Mouse (Mus musculus): Measurements from ENCODE around the gene Cys1.
"Not testable (repeated sequence)": the region's sequence is repeated elsewhere in the genome, so short reads cannot be mapped to it uniquely, and the experiment has no call there.

Gene Cys1

GRCm38 (mm10) chr12:24681286-24682023, at the start of gene Cys1:
Cys1 (minus strand) TSS chr12:24681813.
- peak; percentile 23 for DNase-seq

DNA sequence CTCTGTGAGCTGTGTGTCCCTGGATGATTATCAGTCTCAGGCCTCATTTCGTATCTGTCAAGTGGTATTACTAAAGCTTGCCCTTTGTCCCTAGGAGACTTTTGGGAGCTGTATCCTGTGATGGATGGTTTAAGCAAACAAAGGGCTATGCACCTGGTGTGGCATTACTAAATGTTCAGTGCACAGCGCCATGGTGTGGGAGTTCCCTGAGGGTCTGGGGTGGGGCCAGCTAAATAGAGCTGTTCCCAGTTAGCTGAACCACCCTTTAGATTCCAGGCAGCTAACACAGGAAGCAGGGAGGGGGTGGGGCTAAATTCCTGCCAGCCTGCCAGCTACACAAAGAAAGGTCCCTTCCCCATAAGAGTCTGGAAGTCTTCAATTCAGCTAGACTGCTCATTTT, 42.8 kb upstream of the Cys1 start:
- DNase-seq = peak; percentile 30

DNA sequence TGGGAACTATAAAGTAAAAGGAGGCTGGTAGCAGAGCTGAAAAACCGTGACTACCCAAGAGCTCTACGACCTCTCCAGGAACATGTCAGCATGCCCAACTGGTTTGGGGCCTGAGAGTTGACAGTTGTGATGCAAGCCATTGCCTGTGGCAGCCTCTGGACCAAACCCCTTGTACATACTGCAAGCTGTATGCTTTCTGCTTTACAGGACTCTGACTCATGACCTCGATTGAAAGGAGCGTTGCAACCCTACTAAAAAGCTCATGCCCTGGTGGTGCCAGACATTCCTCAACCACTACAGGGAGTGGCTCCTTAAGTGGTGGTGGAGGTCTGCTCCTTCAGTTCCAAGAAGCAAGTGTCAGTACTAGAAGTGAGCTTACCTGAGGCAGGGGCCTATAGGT, 42.2 kb upstream of the Cys1 start:
- DNase-seq = no peak

DNA sequence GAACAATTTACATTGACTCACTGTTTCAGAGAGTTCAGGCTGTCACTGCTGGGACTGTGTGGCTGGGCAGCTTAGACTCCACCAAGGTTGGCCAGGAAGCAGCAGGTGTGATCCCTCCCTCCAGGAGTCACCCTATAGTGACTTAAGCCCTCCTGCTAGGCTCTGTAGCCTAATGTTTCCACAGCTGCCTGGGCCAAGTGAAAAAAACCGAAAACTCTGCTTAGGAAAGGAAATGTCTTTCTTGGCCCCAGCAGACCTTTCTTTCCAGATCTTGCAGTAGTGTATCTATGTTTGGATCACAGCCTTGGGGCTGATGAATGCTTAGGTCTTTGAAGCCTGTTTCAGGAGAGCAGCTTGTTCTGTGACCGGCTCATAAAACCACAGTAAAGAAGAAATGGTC, 41.8 kb upstream of the Cys1 start:
- no peak for DNase-seq

DNA sequence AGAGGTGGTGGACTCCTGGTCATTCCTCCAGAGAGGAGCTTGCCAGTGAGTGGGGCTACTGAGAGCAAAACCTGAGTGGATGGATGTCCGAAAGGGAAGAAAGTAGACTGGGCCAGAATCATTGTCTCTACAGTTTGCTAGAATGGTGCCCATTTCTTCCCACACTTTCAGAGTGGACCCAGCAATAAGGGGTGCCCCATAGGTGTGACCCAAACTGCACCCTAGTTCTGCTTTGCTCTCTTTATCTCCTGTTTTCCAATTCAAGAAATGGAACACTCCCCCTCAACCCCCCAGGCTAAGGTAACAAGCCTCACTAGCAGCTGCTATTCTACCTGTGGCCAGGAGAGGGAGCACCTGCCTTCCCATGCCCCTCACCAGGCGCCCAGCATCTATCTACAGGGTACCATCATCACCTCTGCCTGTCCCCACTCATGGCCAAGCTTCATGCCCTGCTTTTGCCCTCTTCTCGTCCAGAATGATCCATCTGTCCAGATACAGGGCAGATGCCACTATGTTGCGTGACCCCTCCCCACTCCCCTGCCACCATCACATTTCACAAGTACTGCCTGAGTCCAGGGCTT, 35.2 kb upstream of the Cys1 start:
- DNase-seq = peak; percentile 60

- no peak for DNase-seq
These were observed 33.8 kb upstream of the Cys1 start for GRCm38 (mm10) chr12:24715268-24715896.

DNA sequence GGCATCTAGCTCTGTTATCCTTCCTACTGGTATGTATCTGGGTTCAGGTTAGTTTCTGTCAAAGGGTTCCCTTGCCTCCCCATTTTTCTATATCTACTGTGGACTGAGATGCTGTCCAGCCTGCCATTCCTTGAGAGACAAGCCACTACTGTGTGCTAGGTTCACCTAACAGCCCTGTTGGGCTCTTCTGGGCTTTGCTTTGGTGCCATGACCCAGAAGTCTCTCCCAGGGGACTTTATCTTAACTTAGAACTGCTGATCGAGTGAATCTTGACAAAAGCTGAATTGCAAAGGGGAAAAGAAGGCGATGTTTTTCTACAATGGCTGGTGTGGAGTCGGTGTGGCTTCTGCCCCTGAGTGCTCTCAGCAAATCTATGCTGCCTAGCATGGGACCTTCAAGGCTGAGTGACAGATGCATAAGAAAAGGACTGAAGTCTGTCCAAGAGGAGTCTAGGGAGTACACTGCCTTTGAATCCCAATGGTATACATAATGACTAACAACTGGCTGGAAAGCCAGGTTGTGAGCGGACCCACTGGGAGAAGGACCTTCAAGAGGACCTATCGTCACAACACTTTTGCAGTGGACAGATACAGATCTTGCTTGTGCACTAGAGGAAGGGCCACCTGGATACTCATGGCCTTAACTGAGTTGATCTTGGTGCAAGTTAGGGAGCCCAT, 33.1 kb upstream of the Cys1 start:
- no peak for DNase-seq

DNA sequence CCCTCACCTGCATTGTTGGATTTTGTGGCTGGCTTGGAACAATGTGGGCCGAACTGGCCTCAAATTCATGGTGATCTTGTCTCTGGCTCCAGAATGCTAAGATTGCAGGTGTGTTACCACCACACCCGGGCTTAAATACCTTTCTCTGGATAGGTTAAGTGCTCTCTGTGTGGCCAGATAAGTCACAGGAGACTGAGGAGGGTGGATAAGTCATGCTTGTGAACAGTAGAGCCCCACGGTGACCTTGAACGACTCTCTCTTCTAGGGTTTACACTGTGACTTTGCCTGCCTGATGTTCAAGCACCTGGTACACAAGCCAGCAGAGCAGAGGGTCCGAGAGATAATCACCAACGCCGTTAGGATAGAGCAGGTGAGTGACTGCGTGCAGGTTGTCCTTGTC, 30.8 kb upstream of the Cys1 start:
- no peak for DNase-seq

- no peak for DNase-seq
These were observed 29.1 kb upstream of the Cys1 start for GRCm38 (mm10) chr12:24710672-24711071.

- DNase-seq = peak; percentile 61
These were observed 28.4 kb upstream of the Cys1 start for GRCm38 (mm10) chr12:24709831-24710508.

DNA sequence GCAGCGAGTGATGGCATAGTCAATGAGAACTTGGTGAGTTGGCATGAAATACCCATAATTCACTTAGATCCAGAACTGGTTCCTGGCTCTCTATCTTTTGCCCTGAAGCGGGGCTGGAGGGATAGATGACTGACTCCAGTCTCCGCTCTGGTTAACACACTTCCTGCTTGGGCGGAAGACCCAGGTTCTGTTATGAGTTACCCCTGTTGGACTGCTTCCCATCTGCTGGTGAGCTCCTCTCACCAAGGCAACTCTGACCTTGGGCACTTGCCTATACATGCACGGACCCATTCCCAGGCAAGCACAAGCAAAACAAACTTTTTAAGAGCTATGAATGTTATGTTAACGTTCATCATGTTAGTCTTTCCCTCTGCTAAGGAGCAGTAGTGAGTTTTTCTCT, 27.8 kb upstream of the Cys1 start:
- no peak for DNase-seq

DNA sequence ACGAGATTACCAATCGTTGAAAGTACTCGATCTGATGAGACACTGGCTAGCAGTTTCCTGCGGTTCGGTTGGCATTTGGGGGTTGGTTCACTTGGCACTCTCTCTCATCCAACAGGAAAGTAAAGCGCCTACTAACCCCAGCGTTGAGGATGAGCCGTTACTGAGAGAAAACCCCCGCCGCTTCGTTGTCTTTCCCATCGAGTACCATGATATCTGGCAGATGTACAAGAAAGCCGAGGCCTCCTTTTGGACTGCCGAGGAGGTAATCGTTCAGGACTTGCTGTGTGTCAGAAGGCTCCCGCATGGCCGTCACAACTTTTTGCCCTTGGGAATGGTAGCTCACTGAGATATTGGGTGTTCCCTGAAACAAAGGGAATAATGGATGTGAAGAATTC, 27.2 kb upstream of the Cys1 start:
- DNase-seq = no peak

- DNase-seq = peak; percentile 96
These were observed 26.6 kb upstream of the Cys1 start, which contains the start of gene Rrm2 for GRCm38 (mm10) chr12:24707954-24708823. Rrm2 (plus strand) TSS chr12:24708241.

- DNase-seq = no peak
These were observed 25.8 kb upstream of the Cys1 start for GRCm38 (mm10) chr12:24707480-24707802.

DNA sequence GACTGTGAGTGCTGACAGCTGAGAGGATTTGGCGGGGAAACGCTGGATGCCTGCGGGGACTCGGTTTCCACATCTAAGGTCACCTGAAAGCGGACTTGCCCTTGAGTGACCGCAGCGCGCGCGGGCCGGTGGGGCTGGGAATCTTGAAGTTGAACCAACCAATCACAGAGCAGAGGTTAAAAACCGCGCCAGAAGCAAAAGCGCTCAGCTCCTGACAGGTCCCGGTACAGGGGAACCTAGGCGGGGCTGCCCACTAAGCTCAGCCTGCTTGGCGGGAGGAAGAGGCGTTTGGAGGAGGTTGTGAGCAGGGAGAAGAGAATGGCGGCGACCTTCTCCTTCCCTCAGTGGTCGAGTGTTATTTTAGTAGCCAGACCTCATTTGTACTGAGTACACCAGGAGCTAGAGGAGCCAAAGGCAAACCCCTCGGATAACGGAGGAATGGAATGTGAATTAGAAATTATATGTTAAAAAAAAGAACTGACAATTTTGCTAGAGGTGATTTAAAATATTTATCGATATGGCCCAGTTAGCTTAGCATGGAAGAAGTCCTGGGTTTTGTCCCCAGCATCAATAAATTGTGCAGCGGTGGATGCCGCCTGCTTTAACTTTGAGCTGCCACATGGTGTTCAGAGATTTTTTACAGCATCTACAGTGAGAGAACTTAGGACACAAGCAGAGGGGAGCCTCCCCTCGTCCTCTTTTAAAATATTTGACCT, 25.3 kb upstream of the Cys1 start:
- DNase-seq = no peak

DNA sequence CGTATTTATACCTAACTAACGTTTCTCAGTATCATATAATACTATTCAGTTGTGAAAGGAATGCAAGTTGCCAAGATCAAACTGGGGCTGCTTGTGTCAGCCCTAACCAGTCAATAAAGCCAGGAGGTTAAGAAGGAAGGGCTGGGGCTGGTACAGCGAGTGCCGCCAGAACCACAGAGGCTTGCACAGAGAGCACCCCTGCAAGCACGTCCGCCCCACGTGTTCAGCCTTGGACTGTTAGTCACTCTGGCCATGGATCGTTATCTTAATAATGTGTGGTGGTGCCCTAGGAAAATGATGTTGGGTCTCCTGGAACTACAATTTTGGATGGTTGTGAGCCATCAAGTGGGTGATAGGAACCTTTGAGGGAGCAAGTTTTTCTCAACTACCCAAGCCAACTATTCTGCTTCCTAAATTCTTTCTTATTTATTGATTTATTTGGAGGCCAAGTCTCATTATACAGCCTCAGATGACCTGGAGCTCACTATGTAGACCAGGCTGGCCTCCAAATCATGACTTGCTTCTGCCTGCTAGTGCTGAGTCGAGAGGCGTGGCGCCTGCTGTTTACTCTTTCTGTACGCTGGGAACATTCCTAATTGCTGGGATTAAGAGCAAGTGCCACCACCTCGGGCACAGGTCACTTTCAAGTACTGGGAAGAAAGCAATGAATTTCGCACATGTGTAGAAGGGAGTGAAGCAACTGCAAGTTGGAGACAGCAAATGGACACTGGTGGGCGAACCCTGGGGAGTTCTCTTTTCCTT, 24.1 kb upstream of the Cys1 start:
- no peak for DNase-seq

GRCm38 (mm10) chr12:24703013-24703412, 21.4 kb upstream of the Cys1 start:
- no peak for DNase-seq

- DNase-seq = not testable (repeated sequence)
These were observed 20.0 kb upstream of the Cys1 start for GRCm38 (mm10) chr12:24701621-24702020.

GRCm38 (mm10) chr12:24699578-24699977, 18.0 kb upstream of the Cys1 start:
- DNase-seq = no peak

GRCm38 (mm10) chr12:24698514-24698913, 16.9 kb upstream of the Cys1 start:
- DNase-seq = no peak

All from lung, postnatal 14 days (tissue).